ENCODE assay signal across 8 mouse cellular contexts in genomic region chr9:44318076-44318825, GRCm38 (mm10). TPM values are rescaled to one million over a fixed set of nuclear protein-coding genes. Genes with fewer than 3 reads are reported as not detected.
DNase-seq lines count a peak whose midpoint lies in the region; ATAC-seq and TF ChIP-seq lines count a peak whose summit lies in the region.

No protein-coding gene starts in this region.

- ATAC-seq in hindbrain, embryonic 16.5 days: no peak
- ATAC-seq in liver, embryonic 14.5 days (ENCODE audit: insufficient read depth): no peak

- H3K4me1 ChIP-seq in hindbrain, embryonic 16.5 days (ENCODE audit: control insufficient read depth, insufficient read depth, low read depth, low read length): peaks cover 23% of the 10 kb centered on the region
- peaks cover 19 to 20% of the 10 kb centered on the region in 2 experiments for H3K4me1 ChIP-seq in liver, embryonic 14.5 days (replicated peaks; ENCODE audit: control insufficient read depth in 2 of 2, insufficient read depth in 2 of 2, low read length in 1 of 2)

- TF ChIP-seq CTCF in liver, embryonic 14.5 days (IDR thresholded peaks at IDR 0.05; ENCODE audit: low read depth): no peak

- no peaks in the 10 kb centered on the region for H3K9me3 ChIP-seq in hindbrain, embryonic 16.5 days (ENCODE audit: control insufficient read depth, low read length)
- H3K9me3 ChIP-seq in liver, embryonic 14.5 days (ENCODE audit: control insufficient read depth, low read length): no peaks in the 10 kb centered on the region

- DNase-seq in adrenal gland, postnatal 10 days: peak; percentile 46
- no peak for DNase-seq in adrenal gland, postnatal 25 days
- DNase-seq in 3T3-L1 (ENCODE audit: low read depth, low spot score): peak; percentile 13
- no peak for DNase-seq in liver, embryonic 14.5 days (ENCODE audit: low read depth in 3 of 3, low spot score in 3 of 3)
- no peak for DNase-seq in urinary bladder, postnatal 10 days (ENCODE audit: low spot score)
- no peak for DNase-seq in layer of hippocampus, postnatal 10 days (ENCODE audit: low spot score in 2 of 2)
- no peak for DNase-seq in spleen, postnatal 36 days (ENCODE audit: low spot score in 2 of 2)

- peak overlapping the region; percentile 90 for H3K4me2 ChIP-seq in hindbrain, embryonic 16.5 days (ENCODE audit: low read length)
- peak overlapping the region; percentile 64 for H3K4me2 ChIP-seq in liver, embryonic 14.5 days (ENCODE audit: low read depth)

- peak overlapping the region; percentile 97 for H3K9ac ChIP-seq in hindbrain, embryonic 16.5 days (ENCODE audit: low read depth, low read length)
- peak overlapping the region; percentile 93 for H3K9ac ChIP-seq in liver, embryonic 14.5 days (replicated peaks)

- H3K4me3 ChIP-seq in hindbrain, embryonic 16.5 days (ENCODE audit: low read length): peak overlapping the region; percentile 98
- H3K4me3 ChIP-seq in liver, embryonic 14.5 days (ENCODE audit: insufficient read depth in 1 of 2, low read depth in 2 of 2, low read length in 2 of 2): peak overlapping the region; percentile 88 to 90

- no peak overlapping the region for H3K27ac ChIP-seq in hindbrain, embryonic 16.5 days (ENCODE audit: low read depth, low read length)
- peak overlapping the region; percentile 27 for H3K27ac ChIP-seq in liver, embryonic 14.5 days

- WGBS in hindbrain, embryonic 16.5 days: 68% methylated on average over 5 of the region's 5 CpGs
- WGBS in liver, embryonic 14.5 days (ENCODE audit: insufficient replicate concordance): 60% methylated on average over 5 of the region's 5 CpGs

- H3K27me3 ChIP-seq in hindbrain, embryonic 16.5 days (replicated peaks; ENCODE audit: control insufficient read depth, insufficient read depth, low read length): no peaks in the 10 kb centered on the region
- H3K27me3 ChIP-seq in liver, embryonic 14.5 days (ENCODE audit: control insufficient read depth, insufficient read depth, low read length): no peaks in the 10 kb centered on the region

- TF ChIP-seq EP300 in liver, embryonic 14.5 days (IDR thresholded peaks at IDR 0.05; ENCODE audit: low read depth): no peak

- peaks cover 14% of the 10 kb centered on the region for H3K36me3 ChIP-seq in hindbrain, embryonic 16.5 days (ENCODE audit: control insufficient read depth, insufficient read depth, low read length)
- peaks cover 36% of the 10 kb centered on the region for H3K36me3 ChIP-seq in liver, embryonic 14.5 days (replicated peaks; ENCODE audit: control insufficient read depth, insufficient read depth, low read depth)

RNA-seq across cellular contexts. Expression of gene C2cd2l, which starts 1.8 kb away (rescaled TPM):
- total RNA-seq in adrenal gland, postnatal 10 days (2021): 10 to 100 TPM; 19.3 to 25.1 TPM
- 43.3 and 48.8 TPM in 2 replicates for total RNA-seq in adrenal gland, postnatal 25 days (2021)
- 23.1 and 27.1 TPM in 2 replicates for polyA plus RNA-seq in hindbrain, embryonic 16.5 days (2015; fragmentation: Nextera tagmentation; extraction: Ambion mirVana)
- polyA plus RNA-seq in liver, embryonic 14.5 days (2012; rRNA removed): 13.0 and 17.3 TPM in 2 replicates
- 7.4 and 8.9 TPM in 2 replicates for polyA plus RNA-seq in liver, embryonic 14.5 days (2014; fragmentation: Nextera tagmentation; extraction: Ambion mirVana)
- total RNA-seq in layer of hippocampus, postnatal 10 days (2021): 100 to 1,000 TPM; 108 to 115 TPM

RNA-seq across cellular contexts. Expression of gene Dpagt1, which starts 7.6 kb away (rescaled TPM):
- 10 to 100 TPM; 25.2 to 27.7 TPM for total RNA-seq in adrenal gland, postnatal 10 days (2021)
- 34.3 and 34.5 TPM in 2 replicates for total RNA-seq in adrenal gland, postnatal 25 days (2021)
- polyA plus RNA-seq in hindbrain, embryonic 16.5 days (2015; fragmentation: Nextera tagmentation; extraction: Ambion mirVana): 32.5 and 42.6 TPM in 2 replicates
- polyA plus RNA-seq in liver, embryonic 14.5 days (2012; rRNA removed): 16.4 and 19.5 TPM in 2 replicates
- polyA plus RNA-seq in liver, embryonic 14.5 days (2014; fragmentation: Nextera tagmentation; extraction: Ambion mirVana): 18.8 and 20.2 TPM in 2 replicates
- 10 to 100 TPM; 16.5 to 18.5 TPM for total RNA-seq in layer of hippocampus, postnatal 10 days (2021)

RNA-seq across cellular contexts. Expression of gene Hinfp, which starts 12.8 kb away (rescaled TPM):
- total RNA-seq in adrenal gland, postnatal 10 days (2021): 10 to 100 TPM; 17.3 to 24.4 TPM
- total RNA-seq in adrenal gland, postnatal 25 days (2021): 23.6 and 29.3 TPM in 2 replicates
- 22.3 and 26.6 TPM in 2 replicates for polyA plus RNA-seq in hindbrain, embryonic 16.5 days (2015; fragmentation: Nextera tagmentation; extraction: Ambion mirVana)
- polyA plus RNA-seq in liver, embryonic 14.5 days (2012; rRNA removed): 11.8 and 13.8 TPM in 2 replicates
- 8.0 and 8.3 TPM in 2 replicates for polyA plus RNA-seq in liver, embryonic 14.5 days (2014; fragmentation: Nextera tagmentation; extraction: Ambion mirVana)
- 10 to 100 TPM; 25.9 to 26.5 TPM for total RNA-seq in layer of hippocampus, postnatal 10 days (2021)

RNA-seq across cellular contexts. Expression of gene H2afx, which starts 16.2 kb away (rescaled TPM):
- total RNA-seq in adrenal gland, postnatal 10 days (2021): 10 to 100 TPM; 87.2 to 99.6 TPM
- 56.5 and 65.2 TPM in 2 replicates for total RNA-seq in adrenal gland, postnatal 25 days (2021)
- polyA plus RNA-seq in hindbrain, embryonic 16.5 days (2015; fragmentation: Nextera tagmentation; extraction: Ambion mirVana): 106 and 143 TPM in 2 replicates
- 177 and 217 TPM in 2 replicates for polyA plus RNA-seq in liver, embryonic 14.5 days (2012; rRNA removed)
- polyA plus RNA-seq in liver, embryonic 14.5 days (2014; fragmentation: Nextera tagmentation; extraction: Ambion mirVana): 168 and 190 TPM in 2 replicates
- total RNA-seq in layer of hippocampus, postnatal 10 days (2021): 10 to 100 TPM; 69.9 to 74.3 TPM

RNA-seq across cellular contexts. Expression of gene Hmbs, which starts 25.8 kb away (rescaled TPM):
- 100 to 1,000 TPM in 1 of 2 experiments, 10 to 100 TPM in 1; 86.7 to 101 TPM for total RNA-seq in adrenal gland, postnatal 10 days (2021)
- 81.2 and 102 TPM in 2 replicates for total RNA-seq in adrenal gland, postnatal 25 days (2021)
- 64.0 and 67.4 TPM in 2 replicates for polyA plus RNA-seq in hindbrain, embryonic 16.5 days (2015; fragmentation: Nextera tagmentation; extraction: Ambion mirVana)
- polyA plus RNA-seq in liver, embryonic 14.5 days (2012; rRNA removed): 837 and 876 TPM in 2 replicates
- polyA plus RNA-seq in liver, embryonic 14.5 days (2014; fragmentation: Nextera tagmentation; extraction: Ambion mirVana): 1,376 and 1,452 TPM in 2 replicates
- 10 to 100 TPM; 18.9 to 32.5 TPM for total RNA-seq in layer of hippocampus, postnatal 10 days (2021)

Comparison
In these comparisons a context has a peak if more than half of its experiments do, and no peak if none do; other contexts are left out.
1. DNase-seq: peak in adrenal gland, postnatal 10 days (single experiment) and 3T3-L1 (single experiment); none in adrenal gland, postnatal 25 days (single experiment), liver, embryonic 14.5 days (0 of 3), urinary bladder, postnatal 10 days (single experiment), layer of hippocampus, postnatal 10 days (0 of 2) and spleen, postnatal 36 days (0 of 2).